Mouse (Mus musculus): Measurements from ENCODE around the gene Slc1a7. TPM values are rescaled to one million over a fixed set of nuclear protein-coding genes. Genes with fewer than 3 reads are reported as not detected.

The Slc1a7 gene
- polyA plus RNA-seq, 1 experiment from 2014 or later = not detected

GRCm38 (mm10) chr4:107975004-107975403 lies 6.9 kb downstream of the Slc1a7 start:
- Histone ChIP-seq H3K4me3 (no peak overlapping the region), H3K27ac (no peak overlapping the region), H3K36me3 (no peaks in the 10 kb centered on the region), H3K9ac (no peak overlapping the region), H3K9me3 (no peaks in the 10 kb centered on the region), H3K4me2 (no peak overlapping the region), H3K27me3 (no peaks in the 10 kb centered on the region), H3K4me1 (replicated peaks) (peaks cover 9% of the 10 kb centered on the region; the same call in 1 of the 2 replicates)
- ATAC-seq (ENCODE audit: low FRiP score) = no peak
- WGBS = 78% methylated on average over 7 of the region's 7 CpGs

GRCm38 (mm10) chr4:107977593-107977992 lies 9.5 kb downstream of the Slc1a7 start:
- peaks cover 9% of the 10 kb centered on the region; the same call in 1 of the 2 replicates for H3K4me1 ChIP-seq (replicated peaks)
- no peak overlapping the region for H3K4me2 ChIP-seq
- H3K36me3 ChIP-seq = no peaks in the 10 kb centered on the region
- no peak overlapping the region for H3K27ac ChIP-seq
- no peaks in the 10 kb centered on the region for H3K9me3 ChIP-seq
- 65% methylated on average over 4 of the region's 4 CpGs for WGBS
- no peak overlapping the region for H3K9ac ChIP-seq
- no peak for ATAC-seq (ENCODE audit: low FRiP score)
- no peaks in the 10 kb centered on the region for H3K27me3 ChIP-seq
- H3K4me3 ChIP-seq = no peak overlapping the region

GRCm38 (mm10) chr4:107979530-107979929 lies 11.4 kb downstream of the Slc1a7 start:
- H3K36me3 ChIP-seq = no peaks in the 10 kb centered on the region
- peak overlapping the region; percentile 36; the same call in 1 of the 2 replicates for H3K27ac ChIP-seq
- no peak overlapping the region for H3K4me3 ChIP-seq
- WGBS = 11% methylated on average over 2 of the region's 2 CpGs
- H3K9me3 ChIP-seq = no peaks in the 10 kb centered on the region
- peaks cover 9% of the 10 kb centered on the region; the same call in 1 of the 2 replicates for H3K4me1 ChIP-seq (replicated peaks)
- no peak overlapping the region for H3K4me2 ChIP-seq
- H3K27me3 ChIP-seq = no peaks in the 10 kb centered on the region
- no peak for ATAC-seq (ENCODE audit: low FRiP score)
- H3K9ac ChIP-seq = no peak overlapping the region

- Histone ChIP-seq H3K9me3 (no peaks in the 10 kb centered on the region), H3K36me3 (no peaks in the 10 kb centered on the region), H3K4me2 (no peak overlapping the region), H3K9ac (no peak overlapping the region), H3K4me1 (replicated peaks) (peaks cover 9% of the 10 kb centered on the region; the same call in 1 of the 2 replicates), H3K27ac (no peak overlapping the region), H3K4me3 (no peak overlapping the region), H3K27me3 (no peaks in the 10 kb centered on the region)
- 63% methylated on average over 6 of the region's 6 CpGs for WGBS
- ATAC-seq (ENCODE audit: low FRiP score) = no peak
Observed at GRCm38 (mm10) chr4:107980002-107980600, 12.0 kb downstream of the Slc1a7 start.

- Histone ChIP-seq H3K27ac (no peak overlapping the region), H3K4me3 (no peak overlapping the region), H3K27me3 (no peaks in the 10 kb centered on the region), H3K4me2 (no peak overlapping the region), H3K9ac (no peak overlapping the region), H3K9me3 (no peaks in the 10 kb centered on the region), H3K36me3 (no peaks in the 10 kb centered on the region), H3K4me1 (replicated peaks) (peaks cover 9% of the 10 kb centered on the region; the same call in 1 of the 2 replicates)
- ATAC-seq (ENCODE audit: low FRiP score) = no peak
- 82% methylated on average over 1 of the region's 1 CpGs for WGBS
Observed at GRCm38 (mm10) chr4:107983717-107984116, 15.6 kb downstream of the Slc1a7 start.

GRCm38 (mm10) chr4:107984282-107984981 lies 16.3 kb downstream of the Slc1a7 start:
- 69% methylated on average over 7 of the region's 7 CpGs for WGBS
- no peak overlapping the region for H3K9ac ChIP-seq
- H3K4me1 ChIP-seq (replicated peaks) = peaks cover 5% of the 10 kb centered on the region; the same call in 1 of the 2 replicates
- no peaks in the 10 kb centered on the region for H3K9me3 ChIP-seq
- H3K36me3 ChIP-seq = no peaks in the 10 kb centered on the region
- ATAC-seq (ENCODE audit: low FRiP score) = no peak
- no peak overlapping the region for H3K4me2 ChIP-seq
- no peak overlapping the region for H3K27ac ChIP-seq
- no peak overlapping the region for H3K4me3 ChIP-seq
- H3K27me3 ChIP-seq = no peaks in the 10 kb centered on the region

- Histone ChIP-seq H3K27ac (no peak overlapping the region), H3K9me3 (no peaks in the 10 kb centered on the region), H3K9ac (no peak overlapping the region), H3K4me3 (no peak overlapping the region), H3K36me3 (no peaks in the 10 kb centered on the region), H3K4me2 (no peak overlapping the region), H3K27me3 (no peaks in the 10 kb centered on the region), H3K4me1 (replicated peaks) (no peaks in the 10 kb centered on the region)
- no peak for ATAC-seq (ENCODE audit: low FRiP score)
- 76% methylated on average over 5 of the region's 5 CpGs for WGBS
Observed at GRCm38 (mm10) chr4:107985812-107986211, 17.7 kb downstream of the Slc1a7 start.

- Histone ChIP-seq H3K27ac (no peak overlapping the region), H3K4me2 (no peak overlapping the region), H3K36me3 (no peaks in the 10 kb centered on the region), H3K4me1 (replicated peaks) (peaks cover under 1% of the 10 kb centered on the region; the same call in 1 of the 2 replicates), H3K27me3 (no peaks in the 10 kb centered on the region), H3K9ac (no peak overlapping the region), H3K9me3 (no peaks in the 10 kb centered on the region), H3K4me3 (no peak overlapping the region)
- no peak for ATAC-seq (ENCODE audit: low FRiP score)
- 91% methylated on average over 11 of the region's 11 CpGs for WGBS
Observed at GRCm38 (mm10) chr4:107986386-107987168, 18.4 kb downstream of the Slc1a7 start.

- Histone ChIP-seq H3K4me2 (no peak overlapping the region), H3K27ac (no peak overlapping the region), H3K27me3 (no peaks in the 10 kb centered on the region), H3K9ac (no peak overlapping the region), H3K4me3 (no peak overlapping the region), H3K36me3 (no peaks in the 10 kb centered on the region), H3K4me1 (replicated peaks) (peaks cover 3% of the 10 kb centered on the region; the same call in 1 of the 2 replicates), H3K9me3 (no peaks in the 10 kb centered on the region)
- WGBS = 71% methylated on average over 8 of the region's 8 CpGs
- ATAC-seq (ENCODE audit: low FRiP score) = no peak
Observed at GRCm38 (mm10) chr4:107988931-107989330, 20.8 kb downstream of the Slc1a7 start.

- Histone ChIP-seq H3K4me2 (no peak overlapping the region), H3K27ac (no peak overlapping the region), H3K9me3 (0 out of 2 replicates have a peak, but pooled peaks cover 6% of the 10 kb centered on the region), H3K9ac (no peak overlapping the region), H3K4me1 (replicated peaks) (peaks cover 3% of the 10 kb centered on the region; the same call in 1 of the 2 replicates), H3K4me3 (no peak overlapping the region), H3K27me3 (no peaks in the 10 kb centered on the region), H3K36me3 (no peaks in the 10 kb centered on the region)
- WGBS = 79% methylated on average over 5 of the region's 5 CpGs
- no peak for ATAC-seq (ENCODE audit: low FRiP score)
Observed at GRCm38 (mm10) chr4:107990818-107991217, 22.7 kb downstream of the Slc1a7 start.

- Histone ChIP-seq H3K9me3 (0 out of 2 replicates have a peak, but pooled peaks cover 6% of the 10 kb centered on the region), H3K4me3 (no peak overlapping the region), H3K9ac (no peak overlapping the region), H3K4me1 (replicated peaks) (peaks cover 3% of the 10 kb centered on the region; the same call in 1 of the 2 replicates), H3K27ac (no peak overlapping the region), H3K4me2 (no peak overlapping the region), H3K36me3 (no peaks in the 10 kb centered on the region), H3K27me3 (no peaks in the 10 kb centered on the region)
- no peak for ATAC-seq (ENCODE audit: low FRiP score)
- 13% methylated on average over 6 of the region's 6 CpGs for WGBS
Observed at GRCm38 (mm10) chr4:107991879-107992278, 23.7 kb downstream of the Slc1a7 start.

GRCm38 (mm10) chr4:107995011-107995410 lies 26.9 kb downstream of the Slc1a7 start:
- Histone ChIP-seq H3K4me1 (replicated peaks) (peaks cover 9% of the 10 kb centered on the region; the same call in 1 of the 2 replicates), H3K9me3 (0 out of 2 replicates have a peak, but pooled peaks cover 6% of the 10 kb centered on the region), H3K27ac (no peak overlapping the region), H3K36me3 (no peaks in the 10 kb centered on the region), H3K27me3 (no peaks in the 10 kb centered on the region), H3K9ac (no peak overlapping the region), H3K4me3 (no peak overlapping the region), H3K4me2 (no peak overlapping the region)
- no peak for ATAC-seq (ENCODE audit: low FRiP score)
- WGBS = 92% methylated on average over 6 of the region's 6 CpGs
